Mouse (Mus musculus) stomach, embryonic 16.5 days (tissue): ENCODE measurements around the gene Slc22a12. TPM values are rescaled to one million over a fixed set of nuclear protein-coding genes. Genes with fewer than 3 reads are reported as not detected.

Experiments used
- ATAC-seq: fragments of 200-750 bp; cut with Nextera tagmentation; 2 replicates; pipeline ENCODE4 v1.8.0; 2017; ENCODE audit warnings: moderate number of reproducible peaks, moderate TSS enrichment; ENCODE audit not compliant: insufficient read depth, low FRiP score
- H3K27ac ChIP-seq: fragments of 300-500 bp; sonication (generic); 2 replicates; pipeline ENCODE4 v1.5.1; 2014; ENCODE audit warnings: low read length
- H3K27me3 ChIP-seq: fragments of 300-500 bp; sonication (generic); 2 replicates; pipeline ENCODE4 v1.6.1; 2014; ENCODE audit warnings: low read length, control low read depth, mixed read lengths; ENCODE audit not compliant: control insufficient read depth, insufficient read depth
- H3K36me3 ChIP-seq: fragments of 300-500 bp; sonication (generic); 2 replicates; pipeline ENCODE4 v1.6.1; 2014; ENCODE audit warnings: low read length; ENCODE audit not compliant: control insufficient read depth, insufficient read depth
- H3K4me1 ChIP-seq: fragments of 300-500 bp; sonication (generic); 2 replicates; pipeline ENCODE4 v1.6.1; 2014; ENCODE audit warnings: low read length, control low read depth, mixed read lengths; ENCODE audit not compliant: control insufficient read depth, insufficient read depth
- H3K4me2 ChIP-seq: fragments of 300-500 bp; sonication (generic); 2 replicates; pipeline ENCODE4 v1.6.1; 2014; ENCODE audit warnings: low read depth, low read length, mixed read lengths
- H3K4me3 ChIP-seq: fragments of 300-500 bp; sonication (generic); replicated peaks from 2 replicates; pipeline ENCODE4 v1.5.1; 2014; ENCODE audit warnings: mild to moderate bottlenecking, low read length
- H3K9ac ChIP-seq: fragments of 300-500 bp; sonication (generic); 2 replicates; pipeline ENCODE4 v1.6.1; 2014; ENCODE audit warnings: low read length
- H3K9me3 ChIP-seq: fragments of 300-500 bp; sonication (generic); replicated peaks from 2 replicates; pipeline ENCODE4 v1.6.1; 2016; ENCODE audit warnings: low read length, control low read depth; ENCODE audit not compliant: control insufficient read depth
- WGBS: fragments of 180-500 bp; shearing (Covaris S2); extraction: QIAGEN DNeasy Blood & Tissue Kit; methylation state at CpG from one replicate; pipeline ENCODE4 v1.1.7; 2014; 5-methylcytosine and 5-hydroxymethylcytosine counted together
- polyA plus RNA-seq: library from polyadenylated mRNA; unstranded; fragments of >200 nt; fragmentation: Nextera tagmentation; extraction: Ambion mirVana; gene quantifications from 2 replicates; pipeline ENCODE4 v1.2.1, GENCODE M21; 2015

The Slc22a12 gene
- polyA plus RNA-seq, 1 experiment from 2014 or later = not detected

GRCm38 (mm10) chr19:6527839-6528531 is 14.8 kb downstream of the Slc22a12 start:
- 77% methylated on average over 17 of the region's 17 CpGs for WGBS

GRCm38 (mm10) chr19:6527439-6527838 is 15.4 kb downstream of the Slc22a12 start:
- ATAC-seq = no peak
- Histone ChIP-seq H3K4me2 (no peak overlapping the region), H3K4me3 (no peak overlapping the region), H3K9me3 (no peaks in the 10 kb centered on the region), H3K4me1 (peaks cover 14% of the 10 kb centered on the region), H3K9ac (no peak overlapping the region), H3K36me3 (no peaks in the 10 kb centered on the region), H3K27me3 (peaks cover 11% of the 10 kb centered on the region), H3K27ac (no peak overlapping the region)
- 85% methylated on average over 3 of the region's 3 CpGs for WGBS

More at GRCm38 (mm10) chr19:6527839-6528531, 14.8 kb downstream of the Slc22a12 start:
- H3K4me3 ChIP-seq = no peak overlapping the region
- ATAC-seq = no peak
- H3K9me3 ChIP-seq = no peaks in the 10 kb centered on the region
- peaks cover 20% of the 10 kb centered on the region for H3K4me1 ChIP-seq
- no peak overlapping the region for H3K4me2 ChIP-seq
- no peak overlapping the region for H3K27ac ChIP-seq
- H3K9ac ChIP-seq = no peak overlapping the region
- no peaks in the 10 kb centered on the region for H3K36me3 ChIP-seq
- H3K27me3 ChIP-seq = peaks cover 12% of the 10 kb centered on the region

GRCm38 (mm10) chr19:6526010-6526409 is 16.8 kb downstream of the Slc22a12 start:
- Histone ChIP-seq H3K36me3 (no peaks in the 10 kb centered on the region), H3K9ac (no peak overlapping the region), H3K27ac (no peak overlapping the region), H3K4me2 (no peak overlapping the region), H3K4me3 (no peak overlapping the region), H3K27me3 (peaks cover 3% of the 10 kb centered on the region; the same call in 1 of the 2 replicates), H3K9me3 (no peaks in the 10 kb centered on the region), H3K4me1 (0 out of 2 replicates have a peak, but pooled peaks cover 2% of the 10 kb centered on the region)
- WGBS = 84% methylated on average over 9 of the region's 9 CpGs
- ATAC-seq = no peak

DNA sequence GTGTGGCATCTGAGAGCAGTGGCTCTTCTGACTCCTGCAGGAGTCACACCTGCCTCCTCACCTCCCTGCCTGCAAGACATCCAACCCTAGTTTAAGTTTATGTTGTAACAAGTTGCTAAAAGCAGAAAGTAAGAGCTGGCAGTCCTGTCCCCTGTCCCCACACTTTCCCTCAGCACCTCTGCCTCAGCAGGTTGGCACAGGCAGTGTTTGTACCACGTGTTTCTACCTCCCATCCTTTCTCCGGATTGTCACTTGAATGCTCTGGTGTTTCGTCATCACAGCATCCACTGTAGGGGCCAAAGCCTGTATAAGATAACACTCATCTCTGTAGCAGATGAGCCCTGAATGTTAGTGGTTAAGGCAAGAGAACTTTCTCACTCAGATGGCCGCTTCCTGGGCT is 17.8 kb downstream of the Slc22a12 start:
- Histone ChIP-seq H3K27me3 (no peaks in the 10 kb centered on the region), H3K9ac (no peak overlapping the region), H3K27ac (no peak overlapping the region), H3K4me3 (no peak overlapping the region), H3K36me3 (no peaks in the 10 kb centered on the region), H3K9me3 (no peaks in the 10 kb centered on the region), H3K4me1 (no peaks in the 10 kb centered on the region), H3K4me2 (no peak overlapping the region)
- 70% methylated on average over 4 of the region's 4 CpGs for WGBS
- no peak for ATAC-seq

- H3K4me2 ChIP-seq = no peak overlapping the region
- no peak overlapping the region for H3K4me3 ChIP-seq
- no peaks in the 10 kb centered on the region for H3K27me3 ChIP-seq
- no peak for ATAC-seq
- no peaks in the 10 kb centered on the region for H3K9me3 ChIP-seq
- 88% methylated on average over 14 of the region's 14 CpGs for WGBS
- H3K9ac ChIP-seq = no peak overlapping the region
- no peak overlapping the region for H3K27ac ChIP-seq
- H3K36me3 ChIP-seq = no peaks in the 10 kb centered on the region
- no peaks in the 10 kb centered on the region for H3K4me1 ChIP-seq
Measured at GRCm38 (mm10) chr19:6522289-6522688, 20.5 kb downstream of the Slc22a12 start.

- H3K27me3 ChIP-seq = no peaks in the 10 kb centered on the region
- no peak overlapping the region for H3K4me2 ChIP-seq
- no peak overlapping the region for H3K9ac ChIP-seq
- no peaks in the 10 kb centered on the region for H3K4me1 ChIP-seq
- no peaks in the 10 kb centered on the region for H3K36me3 ChIP-seq
- no peak for ATAC-seq
- WGBS = 75% methylated on average over 3 of the region's 3 CpGs
- H3K27ac ChIP-seq = no peak overlapping the region
- H3K4me3 ChIP-seq = no peak overlapping the region
- H3K9me3 ChIP-seq = no peaks in the 10 kb centered on the region
Measured at GRCm38 (mm10) chr19:6521630-6522029, 21.2 kb downstream of the Slc22a12 start.

- Histone ChIP-seq H3K4me3 (no peak overlapping the region), H3K4me1 (no peaks in the 10 kb centered on the region), H3K9ac (no peak overlapping the region), H3K4me2 (no peak overlapping the region), H3K36me3 (no peaks in the 10 kb centered on the region), H3K9me3 (no peaks in the 10 kb centered on the region), H3K27me3 (no peaks in the 10 kb centered on the region), H3K27ac (no peak overlapping the region)
- WGBS = 65% methylated on average over 2 of the region's 2 CpGs
- ATAC-seq = no peak
Measured at GRCm38 (mm10) chr19:6519483-6519882, 23.3 kb downstream of the Slc22a12 start.

GRCm38 (mm10) chr19:6518601-6519000 is 24.2 kb downstream of the Slc22a12 start:
- Histone ChIP-seq H3K27ac (no peak overlapping the region), H3K9me3 (no peaks in the 10 kb centered on the region), H3K36me3 (no peaks in the 10 kb centered on the region), H3K9ac (no peak overlapping the region), H3K27me3 (no peaks in the 10 kb centered on the region), H3K4me2 (no peak overlapping the region), H3K4me1 (peaks cover 3% of the 10 kb centered on the region; the same call in 1 of the 2 replicates), H3K4me3 (no peak overlapping the region)
- ATAC-seq = no peak
- 51% methylated on average over 5 of the region's 5 CpGs for WGBS

- Histone ChIP-seq H3K9me3 (no peaks in the 10 kb centered on the region), H3K4me3 (no peak overlapping the region), H3K27me3 (no peaks in the 10 kb centered on the region; the same call in 1 of the 2 replicates), H3K9ac (no peak overlapping the region), H3K4me1 (peaks cover 7% of the 10 kb centered on the region; the same call in 1 of the 2 replicates), H3K36me3 (no peaks in the 10 kb centered on the region), H3K4me2 (no peak overlapping the region), H3K27ac (no peak overlapping the region)
- WGBS = 57% methylated on average over 8 of the region's 8 CpGs
- no peak for ATAC-seq
Measured at GRCm38 (mm10) chr19:6516153-6516552, 26.7 kb downstream of the Slc22a12 start.
